Mouse (Mus musculus): ENCODE measurements around the gene Slc16a11. TPM values are rescaled to one million over a fixed set of nuclear protein-coding genes. Genes with fewer than 3 reads are reported as not detected.
A peak's percentile ranks its signal among the peaks of the same experiment; 100 is the strongest.

Gene Slc16a11
- total and polyA plus RNA-seq, 3 experiments = 0.34 to 9.6 (median 0.52) TPM

GRCm38 (mm10) chr11:70207283-70207682 is 5.3 kb upstream of the Slc16a11 start:
- no peaks in the 10 kb centered on the region for H3K27me3 ChIP-seq (ENCODE audit: control insufficient read depth, insufficient read depth, low read length)
- whole genome bisulfite sequencing = 29% methylated on average over 7 of the region's 7 CpGs
- H3K4me1 ChIP-seq (ENCODE audit: control insufficient read depth, insufficient read depth, low read length) = peaks cover 6% of the 10 kb centered on the region
- no peak overlapping the region for H3K9ac ChIP-seq (ENCODE audit: low read depth, low read length)
- no peaks in the 10 kb centered on the region for H3K36me3 ChIP-seq (ENCODE audit: control insufficient read depth, insufficient read depth, low read length)
- TF ChIP-seq POLR2A (IDR thresholded peaks at IDR 0.05; ENCODE audit: insufficient read depth, low read depth, low read length) (no peak), EP300 (IDR thresholded peaks at IDR 0.05; ENCODE audit: insufficient read depth, low read depth, low read length) (no peak), CTCF (IDR thresholded peaks at IDR 0.05) (0 out of 2 replicates have a peak, but pooled peaks have one; percentile 5)
- no peaks in the 10 kb centered on the region for H3K79me2 ChIP-seq (replicated peaks; ENCODE audit: control insufficient read depth, insufficient read depth, low read length)
- DNase-seq = no peak
- intact Hi-C loops (cut with DNase I) = no loop called here
- H3K27ac ChIP-seq = no peak overlapping the region
- H3K4me3 ChIP-seq = no peak overlapping the region

- intact Hi-C loops (cut with DNase I) = no loop called here
- Histone ChIP-seq H3K36me3 (ENCODE audit: control insufficient read depth, insufficient read depth, low read length) (no peaks in the 10 kb centered on the region), H3K27ac (no peak overlapping the region), H3K79me2 (replicated peaks; ENCODE audit: control insufficient read depth, insufficient read depth, low read length) (no peaks in the 10 kb centered on the region), H3K9ac (ENCODE audit: low read depth, low read length) (no peak overlapping the region), H3K4me1 (ENCODE audit: control insufficient read depth, insufficient read depth, low read length) (peaks cover 9% of the 10 kb centered on the region), H3K27me3 (ENCODE audit: control insufficient read depth, insufficient read depth, low read length) (peaks cover 2% of the 10 kb centered on the region; the same call in 1 of the 2 replicates), H3K4me3 (no peak overlapping the region)
- 67% methylated on average over 5 of the region's 5 CpGs for WGBS
- DNase-seq = no peak
- no peak for TF ChIP-seq EP300 (IDR thresholded peaks at IDR 0.05; ENCODE audit: insufficient read depth, low read depth, low read length)
- TF ChIP-seq CTCF (IDR thresholded peaks at IDR 0.05) = no peak
- no peak for TF ChIP-seq POLR2A (IDR thresholded peaks at IDR 0.05; ENCODE audit: insufficient read depth, low read depth, low read length)
These were observed 3.7 kb upstream of the Slc16a11 start for GRCm38 (mm10) chr11:70208778-70209388.

GRCm38 (mm10) chr11:70210681-70211080 is 1.9 kb upstream of the Slc16a11 start:
- Histone ChIP-seq H3K27ac (no peak overlapping the region), H3K36me3 (ENCODE audit: control insufficient read depth, insufficient read depth, low read length) (no peaks in the 10 kb centered on the region), H3K27me3 (ENCODE audit: control insufficient read depth, insufficient read depth, low read length) (peaks cover 4% of the 10 kb centered on the region; the same call in 1 of the 2 replicates), H3K9ac (ENCODE audit: low read depth, low read length) (no peak overlapping the region), H3K4me3 (no peak overlapping the region), H3K79me2 (replicated peaks; ENCODE audit: control insufficient read depth, insufficient read depth, low read length) (no peaks in the 10 kb centered on the region), H3K4me1 (ENCODE audit: control insufficient read depth, insufficient read depth, low read length) (peaks cover 9% of the 10 kb centered on the region)
- no peak for DNase-seq
- no peak for TF ChIP-seq POLR2A (IDR thresholded peaks at IDR 0.05; ENCODE audit: insufficient read depth, low read depth, low read length)
- TF ChIP-seq EP300 (IDR thresholded peaks at IDR 0.05; ENCODE audit: insufficient read depth, low read depth, low read length) = no peak
- WGBS = 91% methylated on average over 2 of the region's 2 CpGs
- intact Hi-C loops (cut with DNase I) = loop anchor here (5.0 kb wide), 1 partner anchor 38 kb away; no protein-coding TSS in a partner anchor

- Histone ChIP-seq H3K27ac (no peak overlapping the region), H3K27me3 (ENCODE audit: control insufficient read depth, insufficient read depth, low read length) (peaks cover 4% of the 10 kb centered on the region; the same call in 1 of the 2 replicates), H3K9ac (ENCODE audit: low read depth, low read length) (no peak overlapping the region), H3K79me2 (replicated peaks; ENCODE audit: control insufficient read depth, insufficient read depth, low read length) (no peaks in the 10 kb centered on the region), H3K4me3 (no peak overlapping the region), H3K4me1 (ENCODE audit: control insufficient read depth, insufficient read depth, low read length) (peaks cover 4% of the 10 kb centered on the region), H3K36me3 (ENCODE audit: control insufficient read depth, insufficient read depth, low read length) (no peaks in the 10 kb centered on the region)
- 75% methylated on average over 6 of the region's 6 CpGs for WGBS
- intact Hi-C loops (cut with DNase I) = loop anchor here (1.0 to 5.0 kb wide), 3 partner anchors 40 to 157 kb away; partner anchors contain the start of gene Asgr1
- TF ChIP-seq POLR2A (IDR thresholded peaks at IDR 0.05; ENCODE audit: insufficient read depth, low read depth, low read length) (no peak), EP300 (IDR thresholded peaks at IDR 0.05; ENCODE audit: insufficient read depth, low read depth, low read length) (no peak), CTCF (IDR thresholded peaks at IDR 0.05) (no peak)
- DNase-seq = no peak
These were observed 580 bp upstream of the Slc16a11 start for GRCm38 (mm10) chr11:70211972-70212371.

GRCm38 (mm10) chr11:70212896-70213295 is 344 bp downstream of the Slc16a11 start:
- no peak overlapping the region for H3K9ac ChIP-seq (ENCODE audit: low read depth, low read length)
- no peaks in the 10 kb centered on the region for H3K79me2 ChIP-seq (replicated peaks; ENCODE audit: control insufficient read depth, insufficient read depth, low read length)
- H3K36me3 ChIP-seq (ENCODE audit: control insufficient read depth, insufficient read depth, low read length) = no peaks in the 10 kb centered on the region
- 8% methylated on average over 9 of the region's 9 CpGs for WGBS
- H3K4me3 ChIP-seq = no peak overlapping the region
- H3K4me1 ChIP-seq (ENCODE audit: control insufficient read depth, insufficient read depth, low read length) = peaks cover 3% of the 10 kb centered on the region
- intact Hi-C loops (cut with DNase I) = loop anchor here (1.0 to 5.0 kb wide), 3 partner anchors 41 to 158 kb away; partner anchors contain the start of gene Asgr1
- H3K27me3 ChIP-seq (ENCODE audit: control insufficient read depth, insufficient read depth, low read length) = peaks cover 4% of the 10 kb centered on the region; the same call in 1 of the 2 replicates
- no peak for TF ChIP-seq EP300 (IDR thresholded peaks at IDR 0.05; ENCODE audit: insufficient read depth, low read depth, low read length)
- no peak for TF ChIP-seq POLR2A (IDR thresholded peaks at IDR 0.05; ENCODE audit: insufficient read depth, low read depth, low read length)
- peak; percentile 86 for TF ChIP-seq CTCF (IDR thresholded peaks at IDR 0.05)
- DNase-seq = peak; percentile 68
- no peak overlapping the region for H3K27ac ChIP-seq

GRCm38 (mm10) chr11:70213736-70214135 is 1.2 kb downstream of the Slc16a11 start:
- no peak overlapping the region for H3K27ac ChIP-seq
- 9% methylated on average over 26 of the region's 26 CpGs for WGBS
- TF ChIP-seq CTCF (IDR thresholded peaks at IDR 0.05) = no peak
- TF ChIP-seq EP300 (IDR thresholded peaks at IDR 0.05; ENCODE audit: insufficient read depth, low read depth, low read length) = no peak
- TF ChIP-seq POLR2A (IDR thresholded peaks at IDR 0.05; ENCODE audit: insufficient read depth, low read depth, low read length) = no peak
- intact Hi-C loops (cut with DNase I) = loop anchor here (2.0 to 5.0 kb wide), 2 partner anchors 41 to 159 kb away; partner anchors contain the start of gene Asgr1
- H3K79me2 ChIP-seq (replicated peaks; ENCODE audit: control insufficient read depth, insufficient read depth, low read length) = no peaks in the 10 kb centered on the region
- DNase-seq = no peak
- peak overlapping the region; percentile 29 for H3K9ac ChIP-seq (ENCODE audit: low read depth, low read length)
- peaks cover 3% of the 10 kb centered on the region for H3K4me1 ChIP-seq (ENCODE audit: control insufficient read depth, insufficient read depth, low read length)
- H3K27me3 ChIP-seq (ENCODE audit: control insufficient read depth, insufficient read depth, low read length) = peaks cover 4% of the 10 kb centered on the region; the same call in 1 of the 2 replicates
- H3K4me3 ChIP-seq = peak overlapping the region; percentile 47
- no peaks in the 10 kb centered on the region for H3K36me3 ChIP-seq (ENCODE audit: control insufficient read depth, insufficient read depth, low read length)

Data from heart, adult 2 months (tissue).